Mouse (Mus musculus): ENCODE measurements around the gene Tmem184b.

Tmem184b gene

DNA sequence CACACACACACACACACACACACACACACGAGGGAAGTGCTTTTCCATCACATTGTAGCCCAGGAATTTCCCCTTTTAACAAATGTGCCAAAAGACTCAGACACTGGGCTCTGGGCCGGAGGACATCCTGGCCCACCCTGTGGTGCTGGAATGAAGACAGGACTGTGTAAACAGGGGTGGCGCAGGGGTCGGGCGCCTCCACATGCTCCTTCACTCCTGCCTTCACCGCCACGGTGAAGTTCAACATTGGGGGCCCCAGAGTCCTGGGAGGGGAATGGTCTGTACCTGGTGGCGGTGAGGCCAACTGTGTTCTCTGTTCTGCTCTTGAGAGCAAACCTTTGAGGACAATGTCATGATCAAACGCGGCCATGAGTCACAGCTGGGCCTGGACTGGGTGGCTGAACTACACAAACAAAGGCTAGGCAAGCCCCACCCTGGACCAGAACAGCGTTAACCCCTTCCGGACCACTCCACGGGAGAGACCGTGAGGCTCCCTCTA lies 35.0 kb downstream of the Tmem184b start:
- DNase-seq (ENCODE audit: low spot score), result no peak

DNA sequence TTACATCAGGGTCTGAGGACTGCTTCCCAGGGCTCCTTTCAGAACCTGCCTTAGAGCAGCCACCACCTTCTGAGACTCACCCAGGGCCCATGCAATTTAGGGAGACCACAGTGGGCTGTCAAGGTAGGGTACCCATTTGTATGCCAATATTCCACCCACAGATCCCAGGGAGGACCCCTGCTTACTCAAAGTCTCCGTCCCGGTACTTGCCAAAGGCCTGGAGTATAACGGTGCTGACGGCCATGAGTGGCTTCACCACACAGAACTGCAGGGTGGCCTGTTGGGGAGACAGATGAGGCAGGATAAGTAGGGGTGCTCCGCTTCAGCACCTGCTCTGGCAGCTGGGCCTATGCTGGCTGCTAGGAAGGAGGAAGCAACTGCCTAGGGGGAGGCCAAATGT lies 37.0 kb downstream of the Tmem184b start:
- DNase-seq (ENCODE audit: low spot score), result no peak

DNA sequence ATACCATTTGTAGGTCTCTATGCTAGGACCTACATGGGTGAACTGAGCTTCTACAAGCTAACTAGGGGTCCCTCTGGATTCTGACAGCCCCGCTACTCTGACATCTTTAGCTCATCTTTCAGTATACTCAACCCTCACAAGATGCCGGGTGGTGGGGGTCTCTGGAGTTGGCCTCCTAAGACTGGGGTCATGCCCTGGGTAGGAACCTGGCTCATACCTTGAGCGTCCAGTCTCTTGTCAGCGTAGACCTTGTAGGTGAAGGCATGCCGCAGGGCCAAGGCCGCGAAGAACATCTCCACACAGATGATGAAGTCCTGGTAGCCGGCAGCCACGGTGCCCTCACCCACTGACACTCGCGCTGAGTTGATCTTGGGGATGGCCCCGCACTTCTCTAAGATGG lies 38.3 kb downstream of the Tmem184b start:
- no peak for DNase-seq (ENCODE audit: low spot score)

DNA sequence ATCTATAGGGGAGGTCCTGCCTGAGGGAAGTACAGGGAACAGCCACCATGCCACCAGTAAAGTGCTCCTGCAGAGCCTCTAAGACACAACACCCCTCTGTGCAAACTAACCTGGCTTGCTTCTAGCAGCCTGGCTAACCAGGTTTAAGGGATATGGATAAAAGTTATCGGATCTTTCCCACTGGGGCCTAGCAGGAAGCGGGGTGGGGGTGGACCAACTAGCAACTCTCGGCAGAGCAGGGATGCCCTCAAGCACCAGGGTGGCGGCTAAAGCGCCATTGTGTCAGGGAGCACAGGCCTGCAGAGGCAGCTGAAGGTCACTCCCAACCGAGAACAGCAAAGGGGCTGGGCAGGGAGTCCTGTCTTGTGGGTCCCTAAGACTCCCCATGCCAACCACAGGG lies 39.2 kb downstream of the Tmem184b start:
- DNase-seq (ENCODE audit: low spot score), result no peak

DNA sequence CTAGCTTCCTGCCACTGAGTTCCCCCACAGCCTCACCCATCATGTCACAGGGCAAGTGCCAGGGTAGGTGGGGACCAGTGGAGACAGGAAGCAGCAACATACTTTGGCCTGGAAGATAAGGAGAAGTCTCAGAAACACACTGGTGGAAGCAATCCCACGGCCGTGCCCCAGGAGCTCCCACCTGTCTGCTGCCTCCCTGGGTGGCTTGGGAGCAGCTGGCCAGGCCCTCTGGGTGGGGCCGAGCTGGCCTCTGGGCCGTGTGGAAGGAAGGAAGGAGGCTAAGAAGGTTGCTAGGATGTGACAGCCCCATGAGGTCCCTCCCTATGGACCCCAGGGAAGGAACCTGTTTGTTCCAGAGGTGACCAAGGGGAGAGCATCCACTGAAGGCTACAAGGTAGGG lies 42.3 kb downstream of the Tmem184b start:
- DNase-seq (ENCODE audit: low spot score), result no peak

DNA sequence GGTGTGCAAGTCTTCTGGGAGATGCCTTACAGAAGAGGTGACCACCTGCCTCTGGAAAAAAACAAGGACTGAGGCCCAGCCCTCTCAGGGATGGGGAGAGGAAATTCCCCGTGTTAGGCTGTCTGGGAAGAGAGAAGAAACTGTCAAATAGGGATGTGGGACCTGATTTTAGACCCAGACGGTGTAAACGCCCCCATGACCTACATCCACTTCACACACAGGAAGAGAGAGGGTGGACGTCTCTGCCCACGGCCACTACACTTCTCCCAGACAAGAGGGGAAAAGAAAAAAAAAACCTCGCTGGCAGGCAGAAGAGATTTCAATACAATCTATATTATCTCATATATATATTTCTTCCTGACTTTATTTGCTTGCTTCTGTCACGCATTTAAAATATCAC lies 43.0 kb downstream of the Tmem184b start:
- DNase-seq (ENCODE audit: low spot score), result no peak

DNA sequence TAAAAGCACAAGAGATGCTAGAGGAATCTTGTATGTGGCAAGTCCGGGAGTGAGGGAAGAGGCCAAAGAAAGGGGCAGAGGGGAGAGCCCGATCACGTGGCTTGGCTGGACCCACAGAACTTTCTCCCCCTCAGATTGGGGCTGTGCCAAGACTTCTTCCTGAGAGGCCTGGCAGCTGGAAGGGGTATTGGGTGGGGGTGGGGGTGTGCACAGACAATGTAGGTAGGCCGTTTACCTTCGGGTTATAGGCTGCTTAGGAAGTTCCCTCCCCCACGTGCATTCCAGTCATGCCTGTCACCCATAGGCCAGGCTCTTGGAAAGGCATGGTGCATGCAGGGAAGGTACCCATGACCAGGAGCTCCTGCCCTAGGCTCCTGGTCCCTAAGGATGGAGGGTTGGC lies 43.4 kb downstream of the Tmem184b start:
- DNase-seq (ENCODE audit: low spot score), result no peak

DNA sequence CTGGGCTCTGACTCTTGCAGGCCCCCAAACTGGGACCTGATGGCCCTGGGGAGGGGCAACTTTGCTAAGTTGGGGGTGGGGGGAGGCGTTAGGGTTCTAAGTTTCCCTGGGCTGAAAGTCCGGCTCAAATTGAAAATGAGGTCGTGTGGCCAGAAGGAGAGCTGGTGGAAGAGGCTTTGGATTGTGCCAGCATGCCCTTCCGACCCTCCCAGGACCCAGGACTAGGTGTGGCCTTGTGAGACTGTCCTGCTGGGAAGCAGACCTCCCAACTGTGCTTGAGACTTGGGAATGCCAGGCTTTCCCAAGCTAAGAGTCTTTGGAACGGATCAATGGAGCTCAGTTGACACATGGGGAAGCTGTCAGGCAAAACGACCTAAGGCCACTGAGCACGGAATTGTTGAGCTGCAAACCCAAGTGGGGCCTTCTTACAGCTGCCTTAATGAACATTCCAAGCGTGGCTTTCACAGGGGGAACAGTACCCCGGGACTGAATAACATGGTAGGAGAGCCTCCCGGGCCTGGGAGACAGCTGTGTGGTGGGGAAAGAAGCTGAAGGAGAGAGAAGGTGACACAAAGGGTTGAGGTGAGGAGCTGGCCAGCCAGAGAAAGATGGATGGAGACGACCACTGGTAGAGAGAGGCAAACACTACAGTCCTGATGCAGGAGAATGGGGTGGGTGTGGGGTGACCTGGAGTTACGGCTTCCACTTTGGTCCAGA lies 45.2 kb downstream of the Tmem184b start:
- DNase-seq (ENCODE audit: low spot score), result no peak

DNA sequence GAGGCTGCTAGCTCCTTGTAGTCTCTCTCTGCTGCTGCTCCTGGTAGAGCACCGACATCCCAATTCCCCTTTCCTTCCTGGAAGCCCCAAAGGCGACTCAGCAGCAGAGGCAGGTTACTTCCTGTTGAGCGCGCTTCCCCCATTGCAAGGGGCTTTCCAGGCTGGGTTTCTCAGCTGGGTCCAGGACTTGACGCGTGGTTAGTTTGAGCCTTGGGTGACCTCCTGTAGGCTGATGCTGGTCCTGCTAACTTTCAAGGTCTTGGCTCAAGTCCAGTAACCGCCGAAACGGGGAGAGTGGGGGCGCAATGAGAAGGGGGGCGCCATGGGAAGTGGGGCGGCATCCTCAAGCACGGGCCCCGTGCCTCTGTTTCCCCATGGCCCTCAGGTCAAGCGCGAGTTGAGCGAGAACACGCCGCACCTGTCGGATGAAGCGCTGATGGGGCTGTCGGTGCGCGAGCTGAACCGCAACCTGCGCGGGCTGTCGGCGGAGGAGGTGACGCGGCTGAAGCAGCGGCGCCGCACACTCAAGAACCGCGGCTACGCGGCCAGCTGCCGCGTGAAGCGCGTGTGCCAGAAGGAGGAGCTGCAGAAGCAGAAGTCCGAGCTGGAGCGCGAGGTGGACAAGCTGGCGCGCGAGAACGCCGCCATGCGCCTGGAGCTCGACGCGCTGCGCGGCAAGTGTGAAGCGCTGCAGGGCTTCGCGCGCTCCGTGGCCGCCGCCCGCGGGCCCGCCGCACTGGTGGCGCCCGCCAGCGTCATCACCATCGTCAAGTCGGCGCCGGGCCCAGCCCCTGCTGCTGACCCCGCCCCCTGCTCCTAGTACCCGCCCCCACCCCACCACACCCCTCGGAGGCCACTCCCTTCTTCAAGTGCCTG lies 46.1 kb downstream of the Tmem184b start:
- peak; percentile 81 for DNase-seq (ENCODE audit: low spot score)

DNA sequence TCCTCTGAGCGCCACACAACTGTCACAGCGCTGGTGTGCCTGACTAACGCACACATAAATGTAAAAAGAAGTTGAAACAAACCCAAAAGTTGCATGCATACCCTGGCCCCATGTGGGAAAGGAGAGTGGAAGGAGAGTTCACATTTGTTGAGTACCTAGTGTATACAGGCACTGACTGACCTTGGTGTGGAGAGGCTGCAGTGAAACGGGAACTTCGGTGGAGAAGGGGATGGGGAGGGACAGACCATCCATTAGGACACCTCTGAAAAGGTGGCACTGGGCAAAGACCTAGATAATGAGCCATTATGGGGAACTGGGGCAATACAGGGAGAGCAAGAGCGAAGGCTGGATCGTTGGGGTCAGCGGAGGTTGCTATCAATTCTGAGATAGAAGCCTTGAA lies 46.9 kb downstream of the Tmem184b start:
- no peak for DNase-seq (ENCODE audit: low spot score)

DNA sequence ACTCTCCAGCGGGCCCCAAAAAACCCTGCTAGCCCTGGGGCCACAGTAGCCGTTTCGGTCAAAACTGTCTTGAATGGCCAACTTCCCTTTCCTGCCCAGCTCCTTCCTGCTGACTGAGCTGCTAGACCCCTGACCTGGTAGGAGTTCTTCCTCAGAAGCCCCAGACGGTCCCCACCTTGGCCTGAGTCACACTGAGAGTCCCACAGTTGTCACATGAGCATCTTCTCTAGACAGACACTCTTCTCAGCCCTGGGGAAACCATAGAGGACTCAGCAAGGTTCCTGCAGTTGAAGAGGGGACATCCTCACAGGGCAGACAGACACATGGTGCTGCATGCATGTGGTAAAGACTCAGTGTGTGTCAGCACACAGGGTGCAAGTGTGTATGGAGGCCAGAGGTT lies 48.8 kb downstream of the Tmem184b start:
- no peak for DNase-seq (ENCODE audit: low spot score)

DNA sequence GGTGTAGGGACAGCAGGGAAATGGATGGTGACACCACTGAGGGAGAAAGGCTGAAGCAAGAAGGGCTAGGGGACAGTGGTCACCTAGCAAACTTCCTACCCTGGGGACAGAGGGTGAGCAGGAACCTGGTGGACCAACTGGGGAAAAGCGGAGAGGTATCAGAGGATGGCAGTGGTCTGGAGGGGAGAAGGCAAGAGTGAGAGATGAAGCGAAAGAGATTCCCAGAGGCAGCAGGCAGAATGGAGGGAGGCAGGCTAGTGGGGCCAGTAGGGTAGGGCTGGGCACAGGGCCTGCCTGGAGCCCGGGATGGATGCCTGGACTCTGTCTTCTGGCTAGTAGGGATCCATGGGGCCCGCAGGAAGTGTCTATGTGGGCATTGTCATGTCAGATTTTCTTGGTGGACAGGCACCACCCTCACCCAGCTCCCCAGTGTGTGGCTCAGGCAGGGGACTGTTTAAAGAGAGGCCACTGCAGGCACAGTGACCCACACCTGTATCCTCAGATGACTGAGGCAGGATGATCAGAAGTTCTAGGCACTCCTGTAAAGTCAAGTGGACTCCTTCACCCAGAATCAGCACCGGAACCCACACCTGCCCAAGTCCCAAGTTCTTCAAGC lies 49.6 kb downstream of the Tmem184b start:
- DNase-seq (ENCODE audit: low spot score), result no peak

DNA sequence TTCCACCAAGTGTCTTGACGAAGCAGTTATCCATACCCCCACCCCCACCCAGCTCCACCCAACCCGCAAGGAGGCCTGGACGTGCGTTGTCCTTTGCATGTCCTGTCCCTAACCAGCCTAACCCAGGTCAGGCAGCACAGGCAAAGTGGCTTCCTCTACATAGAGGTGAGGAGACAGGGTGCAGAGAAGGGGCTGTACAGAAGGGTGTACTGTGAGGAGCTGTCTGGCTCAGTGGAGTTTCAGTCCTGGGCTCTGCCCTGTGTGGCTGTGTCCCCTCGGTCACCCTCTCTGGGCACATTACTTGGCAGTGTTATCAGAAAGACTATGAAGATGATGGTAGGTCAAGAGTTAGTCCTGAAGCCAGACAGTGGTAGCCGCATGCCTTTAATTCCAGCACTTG lies 50.9 kb downstream of the Tmem184b start:
- DNase-seq (ENCODE audit: low spot score), result no peak

DNA sequence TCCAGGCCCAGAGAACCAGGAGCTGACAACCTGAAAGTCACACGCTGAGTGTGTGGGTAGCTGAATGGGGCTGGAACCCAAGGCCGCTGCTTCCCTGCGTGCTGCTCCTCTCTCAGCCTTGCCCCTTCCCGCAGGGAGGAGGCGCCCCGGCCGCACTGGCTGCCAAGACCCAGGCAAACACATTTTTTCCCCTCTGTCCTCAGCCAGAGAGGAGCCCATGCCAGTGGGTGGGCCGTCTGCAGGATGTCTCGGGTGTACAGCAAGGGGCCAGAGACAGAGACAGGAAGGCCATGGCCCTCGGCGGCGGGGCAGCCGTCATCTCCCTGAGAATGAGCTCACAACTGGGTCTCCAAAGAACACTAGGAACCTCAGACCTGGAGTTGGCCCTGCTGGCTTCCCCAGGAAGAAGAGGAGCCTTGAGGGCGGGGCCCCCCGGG lies 52.0 kb downstream of the Tmem184b start:
- DNase-seq (ENCODE audit: low spot score), result peak; percentile 66

DNA sequence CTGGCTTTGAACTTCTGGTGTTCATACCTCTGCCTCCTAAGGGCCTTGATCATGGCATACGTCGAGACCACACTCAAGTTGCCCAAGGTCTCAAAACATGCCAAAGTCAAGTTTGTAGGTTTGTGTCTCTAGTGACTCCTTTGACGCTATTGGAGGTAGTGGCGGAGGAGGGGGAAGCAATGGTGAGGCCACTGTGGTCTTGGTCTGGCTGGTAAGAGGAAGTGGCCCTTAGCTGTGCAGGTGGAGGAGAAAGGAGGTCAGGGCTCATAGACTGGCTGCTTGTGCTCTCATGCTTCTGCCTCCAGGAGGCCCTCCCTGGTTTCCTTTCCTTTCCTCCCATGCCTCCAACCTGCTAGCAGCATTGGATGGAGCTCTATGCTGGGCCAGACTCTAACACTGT lies 52.5 kb downstream of the Tmem184b start:
- no peak for DNase-seq (ENCODE audit: low spot score)

DNA sequence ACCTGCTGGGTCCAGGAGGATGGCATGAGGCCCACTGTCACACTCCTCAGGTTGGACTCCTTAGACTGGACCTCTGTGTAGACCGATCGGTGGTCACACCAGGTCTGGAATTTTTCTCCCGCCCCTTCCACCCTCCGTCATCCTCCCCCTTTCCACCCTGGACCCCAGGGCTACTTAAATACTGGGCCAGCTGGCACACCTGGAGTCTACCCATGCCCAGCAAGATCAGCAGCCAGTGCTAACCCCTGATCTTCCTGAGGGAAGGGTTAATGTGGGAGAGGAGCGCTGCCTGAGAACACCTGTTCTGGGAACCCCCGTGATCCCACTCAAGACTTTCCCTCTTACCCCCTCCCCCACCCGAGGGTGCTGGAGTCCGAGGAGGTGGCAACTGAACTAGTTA lies 54.7 kb downstream of the Tmem184b start:
- DNase-seq (ENCODE audit: low spot score), result no peak

DNA sequence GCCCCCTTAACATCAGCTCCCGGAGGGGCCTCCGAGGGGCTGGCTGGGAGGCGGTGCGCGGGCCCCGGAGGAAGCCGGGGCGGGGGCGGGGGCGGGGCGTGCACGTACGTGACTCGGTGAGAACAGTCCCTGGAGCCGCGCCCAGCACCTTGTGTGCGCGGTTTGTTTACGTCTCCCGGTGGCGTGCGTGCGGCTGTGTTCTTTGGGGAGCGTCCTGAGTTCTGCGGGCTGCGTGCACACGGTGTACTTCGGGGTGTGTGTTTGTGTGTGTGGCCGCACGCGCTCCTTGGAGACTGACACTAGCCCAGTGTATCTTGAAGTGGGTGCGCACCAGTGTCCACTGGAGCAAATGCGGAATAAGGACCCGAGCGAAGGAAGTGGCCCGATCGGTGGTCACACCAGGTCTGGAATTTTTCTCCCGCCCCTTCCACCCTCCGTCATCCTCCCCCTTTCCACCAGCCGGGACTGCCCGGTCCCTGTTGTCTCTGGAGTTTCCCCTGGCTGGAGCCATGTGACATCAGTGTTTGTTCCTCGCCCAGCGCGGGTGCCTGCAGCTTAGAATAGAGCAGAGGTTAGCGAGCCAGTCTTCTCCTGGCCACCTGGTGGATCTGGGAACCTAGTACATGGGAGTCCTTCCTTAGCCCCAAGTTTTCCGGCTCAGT lies 55.4 kb downstream of the Tmem184b start:
- peak; percentile 76 for DNase-seq (ENCODE audit: low spot score)

DNA sequence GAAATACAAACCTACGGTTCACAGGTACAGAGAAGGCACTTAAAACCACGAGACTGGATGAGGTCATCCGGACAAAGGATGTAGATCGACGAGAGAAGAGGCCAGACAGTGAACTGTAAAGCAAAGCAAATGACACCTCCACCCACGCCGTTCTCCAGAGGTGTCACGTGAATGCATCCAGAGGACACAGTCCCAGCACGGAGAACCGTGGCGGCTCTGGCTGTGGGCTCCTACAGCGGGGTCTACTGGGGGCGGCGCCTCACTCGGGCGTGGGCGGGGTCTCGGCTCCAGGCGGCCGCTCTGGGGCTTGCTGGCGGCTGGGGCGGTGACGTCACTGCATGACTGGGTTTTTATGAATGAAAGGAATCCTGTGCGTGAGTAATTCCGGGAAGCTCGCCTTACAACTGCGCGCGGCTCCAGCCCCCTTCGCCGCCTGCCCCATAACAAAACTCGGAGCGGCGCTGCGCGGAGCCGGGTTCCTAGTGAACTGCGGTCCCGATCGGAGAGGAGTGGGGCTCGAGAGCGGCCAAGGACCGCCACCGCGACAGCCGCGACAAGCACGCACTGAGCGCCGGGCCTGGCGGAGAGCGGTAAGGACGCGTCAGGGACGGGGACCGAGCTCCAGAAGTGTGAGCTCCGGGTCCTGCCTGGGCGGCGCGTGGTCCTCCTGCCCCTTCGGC lies 56.1 kb downstream of the Tmem184b start:
- DNase-seq (ENCODE audit: low spot score), result peak; percentile 94

DNA sequence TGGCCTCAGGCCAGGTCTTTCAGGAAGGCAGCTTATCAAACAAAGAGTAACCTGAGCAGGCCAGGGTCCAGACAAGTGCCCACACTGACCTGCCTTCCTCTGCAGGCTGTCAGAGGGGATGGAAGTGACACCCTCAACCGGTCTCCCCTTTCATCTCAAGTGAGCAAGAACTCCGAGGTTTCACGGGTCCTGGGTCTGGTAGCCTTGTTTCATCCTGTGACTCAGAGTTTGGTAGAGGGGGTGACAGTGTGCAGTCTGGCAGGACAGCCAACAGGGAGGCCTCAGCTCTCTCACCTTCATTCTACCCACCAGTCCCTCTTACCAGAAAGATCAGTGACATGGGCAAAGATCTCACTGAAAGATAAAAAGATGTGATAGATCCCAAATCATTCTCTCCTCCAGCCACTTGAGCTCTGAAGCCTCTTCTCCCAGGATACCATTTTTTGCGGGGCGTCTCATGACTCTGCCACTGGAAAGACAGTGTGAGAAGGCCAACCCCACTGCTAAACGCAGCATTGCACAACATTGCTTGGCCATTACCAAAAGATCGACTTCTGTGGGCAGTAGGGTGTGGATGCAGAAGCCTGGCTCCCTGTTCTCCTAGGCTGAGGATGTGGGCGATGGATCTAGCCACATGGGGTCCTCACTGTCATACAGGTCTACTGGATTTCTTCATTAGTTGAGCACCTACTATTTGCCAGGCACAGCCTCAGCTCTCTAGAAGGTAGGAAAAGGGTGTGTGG lies 57.1 kb downstream of the Tmem184b start, which contains the start of gene Maff:
Gene Maff, plus strand, starts transcription at position 571 of the 743 bp plus-strand sequence.
- no peak for DNase-seq (ENCODE audit: low spot score)

DNA sequence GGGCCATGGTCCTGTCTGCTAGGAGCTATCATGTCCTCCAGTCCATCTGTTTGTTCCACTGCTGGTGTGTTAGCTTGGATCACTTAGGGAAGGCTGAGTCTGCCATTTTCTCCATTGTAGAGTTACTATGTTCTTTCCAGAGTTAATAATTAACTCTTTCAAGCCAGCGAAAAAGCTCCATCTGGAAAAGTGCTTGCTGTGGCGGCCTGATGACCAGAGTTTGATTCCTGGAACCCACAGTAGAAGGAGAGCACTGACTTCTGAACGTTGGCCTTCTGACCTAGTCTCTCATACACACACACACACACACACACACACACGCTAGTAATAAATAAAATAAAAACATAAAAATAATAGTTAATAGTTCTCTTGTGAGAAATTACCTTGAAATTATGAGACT lies 58.7 kb downstream of the Tmem184b start:
- DNase-seq (ENCODE audit: low spot score), result no peak

Data from testis, postnatal 10 days (tissue).